Mouse (Mus musculus) cerebellum, adult (tissue): ENCODE measurements around the gene Als2.

Experiments
- ATAC-seq: cut with Nextera tagmentation; 2 replicates; pipeline ENCODE4 v1.9.2; 2017; ENCODE audit warnings: mild to moderate bottlenecking, moderate library complexity, mixed read lengths; ENCODE audit not compliant: insufficient number of reproducible peaks, low FRiP score, low TSS enrichment

Gene Als2

DNA sequence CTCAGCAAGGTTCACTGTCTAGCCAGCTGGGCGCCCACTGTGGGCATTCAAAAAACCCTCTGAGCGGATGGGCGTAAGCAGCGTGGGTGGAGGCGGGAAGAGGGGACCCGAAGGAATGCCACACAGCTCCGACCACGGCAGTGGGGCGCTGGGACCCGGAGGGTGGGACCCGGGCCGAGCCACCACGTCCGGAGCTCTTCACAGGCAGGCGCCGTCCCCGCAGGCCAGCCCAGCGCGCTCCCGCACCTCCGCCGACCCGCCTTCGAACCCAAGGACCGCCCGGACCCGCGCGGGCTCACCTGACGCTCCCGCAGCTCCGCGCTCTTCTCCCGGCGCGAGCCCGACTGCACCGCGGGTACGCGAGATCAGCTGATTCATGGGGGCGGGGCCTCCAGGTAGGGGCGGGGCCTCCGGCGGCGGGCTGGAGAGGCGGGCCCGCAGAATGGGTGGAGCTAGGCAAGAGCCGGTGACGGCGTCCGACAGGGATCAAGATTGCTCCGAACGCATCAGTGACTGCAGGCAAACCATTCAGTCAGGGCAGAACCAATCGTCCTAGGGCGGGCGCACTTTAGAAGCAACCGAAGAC, at the start of gene Als2:
Als2 (minus strand) TSS at position 376 of the 586 bp plus-strand sequence.
- peak; percentile 74 for ATAC-seq

DNA sequence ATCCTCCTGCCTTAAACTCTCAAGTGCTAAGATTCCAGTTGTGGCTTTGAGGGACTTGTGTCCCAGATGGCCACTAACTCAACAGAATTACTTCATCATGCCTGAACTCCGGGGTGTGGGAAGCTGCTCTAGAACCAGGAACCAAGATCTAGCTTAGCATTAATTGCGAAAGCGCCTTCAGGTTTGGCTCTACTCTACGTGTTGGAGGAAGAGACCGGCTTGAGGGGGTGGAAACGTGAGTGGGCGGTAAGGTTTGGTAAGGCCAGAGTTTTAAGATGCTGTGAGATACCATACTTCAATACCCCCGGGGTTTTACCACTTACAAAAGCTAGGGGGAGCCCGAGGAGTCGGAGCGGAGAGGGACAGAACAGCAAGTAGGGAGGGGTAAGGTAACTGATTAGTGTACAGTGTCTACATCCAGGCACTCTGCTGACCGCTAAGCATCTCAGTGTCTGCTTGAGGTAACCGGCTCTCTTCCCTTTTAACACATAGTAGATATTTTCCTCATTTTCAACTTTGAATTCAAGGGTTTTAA, 49.4 kb upstream of the Als2 start:
- no peak for ATAC-seq

DNA sequence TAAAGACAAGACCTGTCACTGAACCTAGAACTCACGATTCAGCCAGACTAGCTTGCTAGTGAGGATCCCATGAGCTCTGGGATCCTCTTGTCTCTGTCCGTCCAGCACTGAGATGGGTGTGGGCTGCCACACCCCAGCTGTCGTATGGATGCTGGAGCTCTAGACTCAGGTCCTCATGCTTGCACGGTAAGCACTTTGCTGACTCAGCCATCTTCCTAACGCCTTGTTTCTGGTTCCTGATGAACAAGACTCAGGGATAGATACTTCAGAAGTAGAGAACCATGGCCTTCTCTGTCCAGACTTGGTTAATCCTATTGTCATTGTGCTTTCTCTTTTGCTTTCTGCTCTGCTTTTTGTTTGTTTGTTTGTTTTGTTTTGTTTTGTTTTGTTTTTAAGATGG, 48.8 kb upstream of the Als2 start:
- ATAC-seq, result no peak

DNA sequence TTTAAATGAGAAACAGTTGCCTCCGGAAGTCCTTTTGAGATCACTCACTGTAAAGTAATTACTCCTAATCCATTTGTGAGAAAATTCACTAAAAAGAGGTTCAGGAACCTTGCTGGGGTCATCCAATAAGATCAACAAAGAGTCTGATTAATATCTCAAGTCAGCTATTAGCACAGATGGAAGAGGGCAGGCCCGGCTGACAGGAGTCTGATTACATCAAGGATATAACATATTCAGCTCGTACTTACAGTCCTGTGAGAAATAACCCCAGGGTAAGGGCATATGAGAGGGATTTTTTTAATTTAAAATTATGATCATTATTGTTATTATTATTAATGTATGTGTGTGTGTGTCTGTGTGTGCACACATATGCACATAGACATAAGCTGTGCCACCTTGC, 35.2 kb upstream of the Als2 start:
- no peak for ATAC-seq

DNA sequence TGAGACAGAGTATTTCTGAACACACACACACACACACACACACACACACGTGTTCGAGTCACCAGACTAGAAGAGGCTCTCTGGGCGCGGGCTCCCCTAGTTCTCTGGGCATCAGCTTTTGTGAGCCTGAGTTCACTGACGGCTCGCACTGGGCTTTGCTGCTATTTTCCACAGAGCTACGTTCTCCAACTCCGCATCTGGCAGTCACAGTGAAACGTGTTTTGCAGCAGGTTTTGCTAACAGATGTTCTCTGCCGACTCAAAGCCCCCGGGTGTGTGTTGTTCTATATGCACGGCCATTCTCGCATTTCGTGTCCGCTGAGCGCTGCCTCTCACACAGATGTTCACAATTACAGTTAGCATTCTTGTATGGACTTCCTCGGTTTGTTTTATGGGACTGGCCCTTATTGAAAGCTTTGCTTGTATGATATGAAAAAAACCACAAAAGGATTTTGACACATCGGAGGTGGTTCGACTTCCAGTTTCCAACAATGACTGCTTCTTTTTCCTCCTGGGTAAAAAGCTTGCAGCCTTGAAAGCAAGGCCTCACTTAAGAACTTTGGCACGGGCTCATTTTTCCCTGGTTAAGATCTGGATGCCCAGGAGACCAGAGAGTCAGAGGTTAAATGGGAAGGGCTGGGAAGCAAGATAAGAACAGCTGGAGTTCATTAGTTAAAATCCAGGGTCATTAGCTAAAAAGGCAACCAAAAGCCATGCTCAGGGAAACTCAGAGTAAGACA, 33.1 kb upstream of the Als2 start:
- ATAC-seq, result no peak

DNA sequence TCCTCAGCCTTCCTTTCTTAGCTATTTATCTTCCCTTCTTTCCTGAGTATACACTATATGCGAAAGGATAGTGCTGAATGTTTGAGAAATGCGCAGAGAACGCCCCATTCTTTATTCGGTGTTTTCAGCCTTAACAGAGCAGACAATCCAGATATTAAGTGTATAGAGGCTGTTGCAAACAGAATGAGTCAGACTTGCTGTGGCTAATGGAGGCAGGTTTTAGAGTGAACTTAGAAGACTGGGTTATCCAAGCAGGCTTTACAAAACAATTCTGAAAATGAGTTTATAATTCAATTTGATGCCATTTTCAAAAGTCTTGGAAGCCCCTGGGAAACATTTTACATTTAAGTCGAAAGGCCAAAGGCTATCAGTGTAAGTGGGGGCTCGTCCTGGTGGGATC, 32.4 kb upstream of the Als2 start:
- ATAC-seq, result no peak

DNA sequence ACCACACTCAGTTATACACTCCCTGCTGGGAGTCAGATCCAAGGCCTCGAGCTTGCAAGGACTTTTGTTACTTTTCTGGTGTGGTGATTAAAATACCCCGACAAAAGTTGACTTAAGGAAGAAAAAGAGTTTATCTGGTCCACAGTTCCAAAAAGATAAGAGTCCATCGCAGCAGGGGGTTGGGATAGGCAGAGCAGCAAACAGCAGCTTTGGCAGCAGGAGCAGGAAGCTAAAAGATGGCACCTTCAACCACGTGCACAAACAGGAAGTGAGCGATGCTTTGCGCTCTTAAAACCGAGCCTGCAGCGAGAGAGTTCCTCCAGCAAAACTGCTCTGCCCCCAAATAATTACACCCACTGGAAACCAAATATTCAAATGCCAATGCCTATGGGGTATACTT, 31.9 kb upstream of the Als2 start:
- ATAC-seq, result no peak

DNA sequence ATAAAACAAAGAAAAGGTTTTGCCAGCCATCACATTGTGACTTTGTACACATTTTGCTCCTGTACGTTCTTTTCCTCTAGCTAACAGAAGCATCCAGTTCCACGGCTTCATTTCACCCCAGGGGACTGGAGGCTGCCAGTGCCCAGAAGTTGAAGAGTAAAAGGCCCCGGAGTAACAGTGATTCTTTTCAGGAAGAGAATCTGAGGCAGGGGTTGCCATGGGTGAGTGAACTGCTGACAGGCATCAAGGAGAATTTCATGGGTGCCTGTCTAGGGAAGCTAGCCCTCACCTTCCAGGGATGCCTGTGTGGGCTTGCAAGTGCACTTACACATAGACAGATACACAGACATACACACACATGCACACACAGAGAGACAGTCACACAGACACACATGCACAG, 20.7 kb upstream of the Als2 start:
- ATAC-seq, result no peak

DNA sequence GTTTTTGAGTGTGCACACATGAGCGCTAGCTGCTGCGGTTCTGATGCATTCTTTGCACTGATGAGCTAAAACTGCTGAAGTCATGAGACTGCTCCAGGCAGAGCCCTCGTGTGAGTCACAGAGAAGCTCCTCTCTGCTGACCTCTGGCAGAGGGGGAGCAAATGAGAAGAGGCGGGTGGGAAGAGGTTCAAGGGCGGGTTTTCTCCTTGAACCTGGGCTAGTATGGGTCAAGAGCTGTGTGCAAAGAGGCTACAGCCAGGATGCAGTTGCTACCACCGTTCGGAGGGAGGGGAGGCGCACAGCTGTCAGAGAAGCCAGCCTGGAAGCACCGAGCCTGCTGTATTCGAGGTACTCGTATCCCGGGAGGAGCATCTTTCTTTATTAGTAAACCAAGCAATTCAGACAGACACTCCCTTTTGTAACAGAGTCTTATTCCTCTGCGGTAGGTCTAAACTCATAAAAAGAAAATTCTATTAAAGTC, 19.8 kb upstream of the Als2 start, which contains the start of gene Cdk15:
Cdk15 (plus strand) TSS at position 156 of the 481 bp plus-strand sequence.
- ATAC-seq, result no peak

DNA sequence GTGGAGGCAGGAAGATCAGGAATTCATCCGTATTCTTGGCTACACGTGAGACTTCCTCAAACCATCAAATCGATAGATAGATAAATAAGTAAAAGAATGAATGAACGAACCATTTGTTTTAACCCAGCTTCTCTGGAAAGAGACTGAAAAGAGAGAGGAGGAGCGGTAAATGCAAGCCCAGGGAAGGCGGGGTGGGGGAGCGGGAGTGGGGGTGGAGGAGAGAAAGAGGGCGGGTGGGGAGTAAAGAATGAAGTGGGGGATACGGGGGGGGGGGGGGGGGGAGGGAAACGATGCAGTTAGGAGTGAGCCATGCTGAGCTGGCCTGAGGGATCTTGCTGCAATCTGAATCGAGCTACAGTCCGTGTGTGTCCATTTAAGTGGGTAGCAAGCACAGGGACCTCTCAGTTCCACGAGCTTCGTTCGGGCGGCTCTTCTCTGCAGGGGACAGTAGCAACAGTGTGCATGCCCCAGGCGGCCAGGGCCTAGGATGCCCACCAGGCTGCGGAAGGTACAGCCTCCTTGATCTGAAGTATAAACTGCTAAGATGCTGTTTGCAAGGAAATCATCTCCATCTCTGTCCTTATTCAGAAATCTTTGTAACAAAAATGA, 16.4 kb upstream of the Als2 start:
- no peak for ATAC-seq

DNA sequence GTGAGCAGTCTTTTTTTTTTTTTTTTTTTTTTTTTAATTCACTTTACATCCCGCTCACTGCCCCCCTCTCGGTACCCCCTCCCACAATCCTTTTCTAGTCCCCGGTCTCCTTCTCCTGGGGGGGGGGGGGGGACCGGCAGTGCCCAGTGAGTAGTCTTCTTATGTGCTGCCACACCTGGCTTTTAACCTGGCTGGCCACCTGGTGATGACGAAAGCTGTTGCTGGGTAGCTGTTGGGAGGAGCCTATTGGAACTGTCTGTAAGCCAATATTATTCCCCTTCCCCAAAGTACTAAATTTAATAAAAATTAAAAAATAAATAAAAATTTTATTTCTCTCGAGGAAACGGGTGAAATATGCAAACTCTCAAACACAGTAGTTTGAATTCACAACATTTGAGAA, 15.7 kb upstream of the Als2 start:
- no peak for ATAC-seq

DNA sequence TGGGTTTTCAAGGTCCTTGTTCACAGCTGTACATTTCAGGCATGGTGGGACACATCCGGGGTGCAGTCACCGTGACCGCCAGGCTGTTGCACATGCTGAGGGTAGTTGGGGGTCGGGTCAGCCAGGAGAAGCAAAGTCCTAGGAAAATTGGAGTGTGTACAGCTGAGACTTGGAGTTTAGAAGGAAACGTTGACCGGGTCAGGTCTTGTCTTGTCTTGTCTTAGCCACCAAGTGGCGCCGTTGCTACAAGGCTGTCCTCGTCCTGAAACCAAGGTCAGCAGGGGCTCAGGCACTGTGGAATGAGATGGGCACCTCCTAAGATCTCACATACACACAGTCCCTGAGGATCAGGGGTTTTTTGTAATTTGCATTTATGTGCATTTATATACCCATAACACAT, 10.6 kb upstream of the Als2 start:
- ATAC-seq, result peak; percentile 79

DNA sequence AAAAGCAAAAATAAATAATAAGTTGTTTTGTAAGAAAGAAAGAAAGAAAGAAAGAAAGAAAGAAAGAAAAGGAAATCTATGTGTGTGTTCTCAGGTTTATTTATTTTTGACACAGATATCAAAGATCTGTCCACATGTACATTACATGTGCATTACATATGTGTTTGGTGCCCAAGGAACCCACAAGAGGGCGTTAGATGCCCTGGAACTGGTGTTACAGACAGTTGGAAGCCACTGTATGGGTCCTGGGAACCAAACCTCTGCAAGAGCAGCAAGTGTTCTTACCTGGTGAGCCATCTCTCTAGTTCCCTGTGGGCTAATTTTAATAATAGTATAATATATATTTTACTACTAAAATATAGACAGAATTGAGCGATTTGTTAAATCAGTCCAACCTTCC, 6.7 kb upstream of the Als2 start:
- no peak for ATAC-seq

DNA sequence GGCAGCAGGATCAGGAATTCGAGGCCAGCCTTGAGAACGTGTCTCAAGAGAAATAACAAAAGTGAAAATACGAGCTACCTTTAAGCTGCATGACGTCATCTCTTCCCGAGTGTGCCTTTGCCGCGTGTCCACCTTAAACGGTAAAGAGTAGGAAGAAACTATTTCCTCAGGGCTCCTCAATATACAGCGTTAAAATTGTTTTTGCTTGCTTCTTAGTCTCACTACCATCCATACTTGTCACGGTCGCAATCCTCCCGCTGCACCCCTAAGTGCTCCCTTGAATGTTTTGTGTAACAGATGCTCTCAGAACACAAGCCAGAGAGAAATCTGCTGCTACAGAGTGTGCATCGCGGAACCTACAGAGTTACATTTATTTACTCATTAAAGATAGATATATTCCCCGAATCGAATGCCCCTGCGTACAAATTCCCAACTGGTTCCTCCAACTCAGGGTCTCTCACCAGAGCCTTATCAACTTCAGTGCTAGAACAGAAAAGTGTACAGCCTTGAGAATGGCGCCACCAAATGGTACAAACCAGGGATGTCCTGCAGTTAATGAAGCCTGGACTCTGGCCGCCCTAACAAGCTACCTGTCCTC, 682 bp upstream of the Als2 start:
- peak; percentile 62 for ATAC-seq

DNA sequence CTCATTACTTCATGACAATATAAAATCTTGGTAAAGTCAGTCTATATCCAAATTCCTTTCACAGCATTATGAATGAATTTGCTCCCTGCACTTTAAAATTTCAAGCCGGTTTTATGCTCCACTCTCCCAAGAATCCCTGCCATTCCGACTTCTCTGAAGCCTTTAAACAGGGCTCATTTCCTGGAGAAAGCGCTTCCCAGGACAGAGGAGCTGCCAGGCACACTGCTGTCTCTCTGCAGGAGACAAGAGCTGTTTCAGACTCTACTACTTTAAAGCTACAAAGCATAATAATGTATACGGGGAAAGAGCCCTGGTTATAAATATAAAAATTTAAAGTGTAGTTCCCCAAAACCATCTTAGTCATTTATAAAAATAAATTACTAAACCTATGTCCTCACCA, 7.8 kb downstream of the Als2 start:
- ATAC-seq, result peak; percentile 76

DNA sequence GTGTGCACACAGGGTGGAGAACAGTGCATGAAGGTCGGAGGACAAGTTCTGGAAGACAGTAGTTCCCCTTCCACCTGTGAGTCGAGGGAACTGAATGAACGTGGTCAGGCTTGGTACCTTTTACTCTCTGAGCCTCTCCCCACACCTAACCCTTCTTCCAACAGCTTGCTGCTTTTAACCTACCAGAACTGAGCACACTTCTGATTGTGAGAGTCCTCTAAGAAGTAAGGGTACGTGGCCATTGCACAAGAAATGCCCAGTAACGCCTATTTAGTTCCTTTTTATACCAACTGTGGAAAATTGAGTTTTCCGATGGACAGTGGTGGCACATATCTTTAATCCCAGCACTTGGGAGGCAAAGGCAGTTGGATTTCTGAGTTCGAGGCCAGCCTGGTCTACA, 8.5 kb downstream of the Als2 start:
- ATAC-seq, result no peak

DNA sequence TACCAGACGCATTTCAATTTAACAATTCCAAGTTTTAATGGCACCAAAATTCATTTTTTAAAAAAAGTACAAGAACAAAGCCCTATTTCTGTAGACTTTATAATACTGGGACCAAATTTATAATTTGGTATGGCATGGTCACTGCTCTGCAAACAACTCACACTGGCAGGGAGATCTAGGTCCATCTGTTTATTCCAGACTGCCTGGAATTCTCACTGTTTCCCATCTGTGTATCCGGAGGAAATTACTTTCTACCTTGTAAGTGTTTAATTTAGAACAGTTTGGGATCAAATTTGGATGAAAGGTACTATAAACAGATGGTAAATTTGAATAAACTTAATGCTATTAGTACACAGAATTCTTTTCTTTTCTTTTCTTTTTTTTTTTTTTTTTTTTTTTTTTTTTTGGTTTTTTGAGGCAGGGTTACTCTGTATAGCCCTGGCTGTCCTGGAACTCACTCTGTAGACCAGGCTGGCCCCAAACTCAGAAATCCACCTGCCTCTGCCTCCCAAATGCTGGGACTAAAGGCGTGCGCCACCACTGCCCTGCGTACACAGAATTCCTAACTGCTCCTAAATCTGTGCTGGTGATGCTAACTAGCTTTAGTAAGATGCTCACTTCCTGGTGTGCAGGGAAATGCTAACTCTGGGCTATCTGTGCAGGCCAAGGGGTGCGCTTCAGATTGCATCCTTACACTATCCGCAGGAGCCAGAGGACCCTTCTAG, 14.8 kb downstream of the Als2 start:
- ATAC-seq, result peak; percentile 90

DNA sequence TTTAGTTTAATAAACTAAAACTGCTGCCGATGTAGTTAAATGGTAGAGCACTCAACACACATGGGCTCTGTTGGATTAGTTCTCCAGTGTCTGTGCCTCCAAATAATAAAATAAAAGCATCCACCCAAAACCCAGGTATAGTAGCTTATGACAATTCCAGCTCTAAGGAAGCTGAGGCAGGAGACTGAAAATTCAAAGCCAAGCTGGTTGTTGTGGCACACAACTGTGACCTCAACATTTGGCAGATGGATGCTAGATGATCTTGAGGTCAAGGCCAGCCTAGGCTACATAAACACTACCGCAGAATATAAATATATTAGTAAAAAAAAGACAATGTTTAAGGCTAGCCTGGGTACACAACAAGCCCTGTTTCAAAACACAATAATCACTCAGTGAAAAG, 15.4 kb downstream of the Als2 start:
- no peak for ATAC-seq

DNA sequence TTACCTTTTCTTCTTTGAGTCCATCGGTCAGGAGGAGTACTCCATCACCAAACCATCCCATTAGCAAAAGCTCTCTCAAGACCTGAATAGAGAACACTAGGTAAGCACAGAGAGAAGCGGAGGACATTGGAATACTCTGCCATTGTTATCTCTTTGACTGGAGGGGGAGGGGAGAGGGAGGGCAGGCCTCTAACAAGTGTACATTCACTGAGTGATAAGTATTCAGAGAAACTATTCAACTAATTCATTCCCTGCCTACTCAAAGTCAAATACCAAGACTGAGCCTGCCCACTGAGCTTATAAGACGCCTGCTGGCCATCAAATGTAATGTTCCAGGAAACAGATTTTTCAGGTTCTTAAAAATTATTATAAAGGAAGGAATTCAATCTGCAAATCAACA, 16.7 kb downstream of the Als2 start:
- ATAC-seq, result no peak

DNA sequence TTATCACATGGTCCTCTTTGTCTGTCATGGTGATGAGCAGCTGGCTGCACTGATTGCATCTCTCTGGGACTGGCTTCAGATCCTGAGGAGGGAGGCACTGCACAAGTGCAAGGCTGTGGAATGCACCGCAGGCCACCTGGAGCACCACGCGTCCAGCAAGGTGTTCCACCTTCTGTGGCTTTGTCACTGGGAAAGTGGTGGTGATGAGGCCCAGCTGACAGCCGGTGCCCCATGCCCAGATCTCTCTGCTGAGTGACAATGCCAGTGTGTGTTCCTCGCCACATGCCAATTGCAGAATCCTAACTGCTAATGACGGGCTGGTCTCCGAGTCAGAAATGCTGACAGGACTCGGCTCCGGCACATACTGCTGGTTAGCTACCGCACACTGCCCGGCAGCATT, 21.6 kb downstream of the Als2 start:
- peak; percentile 95 for ATAC-seq
